Mouse (Mus musculus) forebrain, embryonic 13.5 days (tissue): ENCODE measurements around the gene Car5a. TPM values are rescaled to one million over a fixed set of nuclear protein-coding genes. Genes with fewer than 3 reads are reported as not detected.

Experiments used
- ATAC-seq: fragments of 200-750 bp; cut with Nextera tagmentation; 2 replicates; pipeline ENCODE4 v1.8.0; 2017
- H3K27ac ChIP-seq: fragments of 300-500 bp; sonication (generic); 2 replicates; pipeline ENCODE4 v1.5.1; 2015; ENCODE audit warnings: inconsistent platforms, mild to moderate bottlenecking, moderate library complexity
- H3K27me3 ChIP-seq: fragments of 300-500 bp; sonication (generic); 2 replicates; pipeline ENCODE4 v1.6.1; 2015; ENCODE audit warnings: mild to moderate bottlenecking, inconsistent platforms
- H3K36me3 ChIP-seq: fragments of 300-500 bp; sonication (generic); 2 replicates; pipeline ENCODE4 v1.6.1; 2015; ENCODE audit warnings: mild to moderate bottlenecking, inconsistent platforms; ENCODE audit not compliant: poor library complexity, severe bottlenecking
- H3K4me1 ChIP-seq: fragments of 300-500 bp; sonication (generic); 2 replicates; pipeline ENCODE4 v1.6.1; 2015; ENCODE audit warnings: inconsistent platforms
- H3K4me2 ChIP-seq: fragments of 300-500 bp; sonication (generic); 2 replicates; pipeline ENCODE4 v1.6.1; 2015; ENCODE audit warnings: inconsistent platforms, mild to moderate bottlenecking, moderate library complexity
- H3K4me3 ChIP-seq: fragments of 300-500 bp; sonication (generic); 2 replicates; pipeline ENCODE4 v1.5.1; 2015; ENCODE audit warnings: mild to moderate bottlenecking, inconsistent platforms
- H3K9ac ChIP-seq: fragments of 300-500 bp; sonication (generic); 2 replicates; pipeline ENCODE4 v1.6.1; 2015; ENCODE audit warnings: mild to moderate bottlenecking, inconsistent platforms
- H3K9me3 ChIP-seq: fragments of 300-500 bp; sonication (generic); replicated peaks from 2 replicates; pipeline ENCODE4 v1.6.1; 2016; ENCODE audit warnings: inconsistent platforms
- WGBS: fragments of 180-500 bp; shearing (Covaris S2); methylation state at CpG from one replicate; pipeline ENCODE4 v1.1.7; 2015; 5-methylcytosine and 5-hydroxymethylcytosine counted together
- polyA plus RNA-seq: library from polyadenylated mRNA; unstranded; fragments of >200 nt; fragmentation: Nextera tagmentation; extraction: Ambion mirVana; gene quantifications from 2 replicates; pipeline ENCODE4 v1.2.1, GENCODE M21; 2015

Car5a gene
- 0.25 TPM in 1 of 2 replicates, not detected in the other for polyA plus RNA-seq

DNA sequence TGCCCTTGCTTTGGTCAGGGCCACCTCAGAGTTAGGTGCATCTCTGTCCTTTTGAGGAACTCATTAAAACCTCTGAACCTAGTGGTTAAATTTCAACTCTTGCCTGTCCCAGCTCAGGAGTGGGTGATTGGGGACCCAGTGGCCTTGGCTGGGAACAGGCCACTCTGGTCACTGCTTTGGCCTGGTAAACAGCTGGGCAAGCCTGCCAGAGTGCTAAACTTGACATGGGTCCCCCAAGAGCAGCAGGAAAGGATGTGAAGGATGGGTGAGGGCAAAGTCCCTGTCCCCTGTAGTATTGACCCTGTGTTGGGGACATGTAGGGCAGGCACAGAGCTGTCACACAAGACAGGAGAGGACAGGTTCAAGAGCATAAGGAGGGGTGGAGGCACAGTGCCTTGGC is at the start of gene Car5a:
Gene Car5a (minus strand): TSS at position 74 of the 400 bp plus-strand sequence.
- Histone ChIP-seq H3K4me2 (no peak within 1 kb of the TSS), H3K36me3 (no peaks in the 10 kb centered on the region), H3K4me3 (no peak within 1 kb of the TSS), H3K27ac (no peak within 1 kb of the TSS), H3K4me1 (peaks cover 31% of the 10 kb centered on the region), H3K27me3 (no peaks in the 10 kb centered on the region), H3K9me3 (no peaks in the 10 kb centered on the region), H3K9ac (no peak within 1 kb of the TSS; the same call in 1 of the 2 replicates)
- no peak for ATAC-seq

DNA sequence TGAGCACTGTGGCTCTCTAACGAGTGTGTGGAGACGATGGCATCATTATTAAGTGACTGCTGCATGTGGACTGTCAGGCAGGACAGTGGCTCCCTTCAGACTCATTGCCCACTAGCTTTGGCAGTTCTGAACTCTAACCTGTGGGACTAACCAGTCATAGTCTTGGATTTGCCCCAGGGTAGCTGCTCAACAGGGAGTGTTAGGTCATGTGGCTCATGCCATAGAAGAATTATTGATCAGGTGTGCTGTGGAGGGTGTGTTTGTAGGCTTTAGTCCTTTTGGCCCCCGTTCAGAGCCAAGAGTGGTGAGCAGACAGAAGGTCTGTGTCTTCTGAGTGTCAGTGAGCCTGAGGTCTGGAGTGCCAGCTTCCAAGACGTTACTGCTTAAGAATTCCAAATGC is 48.2 kb upstream of the Car5a start:
- WGBS = 87% methylated on average over 4 of the region's 4 CpGs
- H3K9me3 ChIP-seq = no peaks in the 10 kb centered on the region
- H3K27ac ChIP-seq = no peak overlapping the region
- ATAC-seq = no peak
- peaks cover 10% of the 10 kb centered on the region; the same call in 1 of the 2 replicates for H3K4me1 ChIP-seq
- H3K9ac ChIP-seq = no peak overlapping the region
- no peak overlapping the region for H3K4me2 ChIP-seq
- H3K36me3 ChIP-seq = peaks cover 88% of the 10 kb centered on the region
- no peak overlapping the region for H3K4me3 ChIP-seq
- H3K27me3 ChIP-seq = no peaks in the 10 kb centered on the region

DNA sequence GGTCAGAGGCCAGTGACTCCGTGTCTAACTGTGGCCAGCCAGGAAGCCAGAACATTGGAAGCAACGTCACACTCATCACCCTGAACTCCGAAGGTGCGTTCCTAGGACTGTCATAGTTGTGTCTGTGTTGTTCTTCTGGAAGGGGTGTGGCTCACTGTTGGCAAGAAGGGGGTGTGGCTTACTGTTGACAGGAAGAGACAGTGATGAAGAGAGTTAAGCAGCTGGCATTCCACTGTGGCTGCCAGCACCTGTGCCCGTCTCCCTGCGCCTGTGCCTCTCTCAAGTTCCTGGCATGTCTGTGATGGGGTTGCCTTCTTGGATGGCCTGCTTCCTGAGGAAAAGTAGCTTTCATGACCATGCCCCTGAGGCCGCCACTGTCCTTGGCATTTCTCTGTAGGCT is 46.9 kb upstream of the Car5a start:
- ATAC-seq = no peak
- WGBS = 87% methylated on average over 7 of the region's 7 CpGs
- H3K9ac ChIP-seq = no peak overlapping the region
- H3K36me3 ChIP-seq = peaks cover 87% of the 10 kb centered on the region
- H3K27me3 ChIP-seq = no peaks in the 10 kb centered on the region
- H3K4me3 ChIP-seq = no peak overlapping the region
- no peak overlapping the region for H3K27ac ChIP-seq
- peaks cover 10% of the 10 kb centered on the region; the same call in 1 of the 2 replicates for H3K4me1 ChIP-seq
- no peak overlapping the region for H3K4me2 ChIP-seq
- no peaks in the 10 kb centered on the region for H3K9me3 ChIP-seq

DNA sequence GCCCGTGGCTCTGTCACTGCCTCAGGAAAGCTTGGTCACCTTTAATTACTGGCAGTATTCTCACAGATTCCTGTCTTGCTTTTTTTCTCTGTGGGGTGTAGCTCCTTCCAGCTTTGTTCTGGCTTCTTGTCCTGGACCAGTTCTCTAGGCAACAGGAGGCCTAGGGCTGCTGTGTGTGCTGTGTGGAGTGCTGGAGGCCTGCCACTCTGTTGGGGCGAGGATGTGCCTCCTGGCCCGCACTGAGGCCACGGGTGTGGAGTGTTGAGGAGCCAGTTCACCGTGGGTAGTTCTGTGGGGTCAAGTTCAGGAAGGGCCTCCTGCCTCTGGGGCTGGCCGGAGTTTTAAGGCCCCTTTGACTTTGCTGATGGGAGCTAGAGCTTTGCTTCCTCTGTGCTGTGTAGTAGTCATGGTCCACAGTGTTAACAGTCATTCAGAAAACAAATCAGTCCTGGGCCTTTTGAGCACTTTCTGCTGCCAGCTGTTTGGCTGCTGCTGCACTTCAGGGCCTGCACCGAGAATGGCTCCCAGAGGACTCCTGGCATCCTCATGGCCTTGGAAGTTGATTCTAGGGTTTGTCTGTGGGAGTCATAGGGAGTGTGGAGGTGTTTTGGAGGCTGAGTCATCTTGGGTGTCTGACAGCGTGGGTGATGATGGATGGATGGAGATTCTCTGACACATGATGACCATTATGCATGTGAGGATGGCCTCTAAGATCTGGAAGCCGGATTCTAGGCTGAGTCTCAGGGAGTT is 46.0 kb upstream of the Car5a start:
- Histone ChIP-seq H3K4me3 (no peak overlapping the region), H3K36me3 (peaks cover 92% of the 10 kb centered on the region), H3K27me3 (no peaks in the 10 kb centered on the region), H3K9ac (no peak overlapping the region), H3K4me2 (no peak overlapping the region), H3K27ac (no peak overlapping the region), H3K9me3 (no peaks in the 10 kb centered on the region), H3K4me1 (peaks cover 10% of the 10 kb centered on the region; the same call in 1 of the 2 replicates)
- 85% methylated on average over 9 of the region's 9 CpGs for WGBS
- ATAC-seq = no peak

DNA sequence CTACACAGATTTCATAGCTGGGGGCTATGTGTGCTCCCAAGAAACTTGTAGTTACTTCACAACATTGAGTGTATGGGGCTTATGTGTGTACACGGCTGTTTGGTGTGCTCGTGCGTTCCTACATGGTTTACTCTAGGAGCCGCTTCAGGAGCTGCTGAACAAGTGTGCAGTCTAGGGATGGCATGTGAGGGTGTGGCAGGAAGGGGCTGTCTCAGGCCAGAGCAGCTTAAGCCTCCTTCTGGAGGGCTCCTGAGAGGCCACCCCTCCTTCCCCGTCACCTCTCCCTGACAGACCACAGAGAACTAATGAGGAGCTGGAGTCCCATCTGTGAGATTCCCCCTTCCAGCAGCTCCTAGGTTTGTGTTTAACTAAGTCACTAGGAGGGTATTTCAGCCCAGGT is 43.2 kb upstream of the Car5a start:
- no peak overlapping the region for H3K9ac ChIP-seq
- WGBS = 90% methylated on average over 5 of the region's 5 CpGs
- H3K36me3 ChIP-seq = peaks cover 92% of the 10 kb centered on the region
- no peak overlapping the region for H3K4me2 ChIP-seq
- no peak overlapping the region for H3K4me3 ChIP-seq
- no peak for ATAC-seq
- no peaks in the 10 kb centered on the region for H3K27me3 ChIP-seq
- no peak overlapping the region for H3K27ac ChIP-seq
- H3K9me3 ChIP-seq = no peaks in the 10 kb centered on the region
- no peaks in the 10 kb centered on the region for H3K4me1 ChIP-seq

DNA sequence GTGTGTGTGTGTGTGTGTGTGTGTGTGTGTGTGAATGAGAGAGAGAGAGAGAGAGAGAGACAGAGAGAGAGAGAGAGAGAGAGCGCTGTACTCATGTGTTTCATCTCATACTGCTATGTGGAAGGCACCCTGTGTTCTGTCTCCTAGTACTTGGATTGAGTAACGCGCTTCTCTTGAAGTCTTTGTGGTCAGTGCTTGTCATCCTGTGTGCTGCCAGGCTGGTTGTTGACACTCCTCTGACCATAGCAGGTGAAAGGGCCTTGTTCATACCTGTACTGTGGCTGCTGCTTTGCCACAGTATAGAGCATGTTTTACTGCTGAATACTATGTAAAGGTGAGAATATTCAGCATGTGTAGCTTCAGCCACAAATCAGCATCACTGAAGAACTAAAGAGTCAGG is 41.0 kb upstream of the Car5a start:
- H3K4me2 ChIP-seq = no peak overlapping the region
- H3K9ac ChIP-seq = no peak overlapping the region
- no peak overlapping the region for H3K27ac ChIP-seq
- H3K36me3 ChIP-seq = peaks cover 89% of the 10 kb centered on the region
- H3K27me3 ChIP-seq = no peaks in the 10 kb centered on the region
- WGBS = 100% methylated on average over 3 of the region's 3 CpGs
- no peaks in the 10 kb centered on the region for H3K9me3 ChIP-seq
- H3K4me3 ChIP-seq = no peak overlapping the region
- peaks cover 6% of the 10 kb centered on the region; the same call in 1 of the 2 replicates for H3K4me1 ChIP-seq
- no peak for ATAC-seq

DNA sequence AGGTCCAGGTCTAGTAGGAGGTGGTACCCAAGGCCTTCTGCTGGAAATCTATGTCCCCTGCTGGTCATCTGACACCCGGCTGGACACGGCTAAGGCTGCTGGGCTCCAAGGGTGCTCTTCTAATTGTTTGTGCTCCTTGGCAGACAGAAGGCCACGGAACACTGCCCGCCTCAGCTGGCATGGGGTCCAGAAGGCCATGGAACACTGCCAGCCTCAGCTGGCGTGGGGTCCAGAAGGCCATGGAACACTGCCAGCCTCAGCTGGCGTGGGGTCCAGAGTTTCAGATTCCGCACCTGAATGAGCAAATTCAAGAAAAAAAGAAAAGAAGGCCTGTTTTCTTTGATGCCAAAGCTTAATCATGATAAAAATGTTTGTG is 36.8 kb upstream of the Car5a start:
- Histone ChIP-seq H3K4me1 (peaks cover 6% of the 10 kb centered on the region; the same call in 1 of the 2 replicates), H3K27me3 (no peaks in the 10 kb centered on the region), H3K4me3 (no peak overlapping the region), H3K27ac (no peak overlapping the region), H3K9me3 (no peaks in the 10 kb centered on the region), H3K9ac (no peak overlapping the region), H3K4me2 (no peak overlapping the region), H3K36me3 (peaks cover 79% of the 10 kb centered on the region)
- no peak for ATAC-seq
- 66% methylated on average over 7 of the region's 7 CpGs for WGBS

DNA sequence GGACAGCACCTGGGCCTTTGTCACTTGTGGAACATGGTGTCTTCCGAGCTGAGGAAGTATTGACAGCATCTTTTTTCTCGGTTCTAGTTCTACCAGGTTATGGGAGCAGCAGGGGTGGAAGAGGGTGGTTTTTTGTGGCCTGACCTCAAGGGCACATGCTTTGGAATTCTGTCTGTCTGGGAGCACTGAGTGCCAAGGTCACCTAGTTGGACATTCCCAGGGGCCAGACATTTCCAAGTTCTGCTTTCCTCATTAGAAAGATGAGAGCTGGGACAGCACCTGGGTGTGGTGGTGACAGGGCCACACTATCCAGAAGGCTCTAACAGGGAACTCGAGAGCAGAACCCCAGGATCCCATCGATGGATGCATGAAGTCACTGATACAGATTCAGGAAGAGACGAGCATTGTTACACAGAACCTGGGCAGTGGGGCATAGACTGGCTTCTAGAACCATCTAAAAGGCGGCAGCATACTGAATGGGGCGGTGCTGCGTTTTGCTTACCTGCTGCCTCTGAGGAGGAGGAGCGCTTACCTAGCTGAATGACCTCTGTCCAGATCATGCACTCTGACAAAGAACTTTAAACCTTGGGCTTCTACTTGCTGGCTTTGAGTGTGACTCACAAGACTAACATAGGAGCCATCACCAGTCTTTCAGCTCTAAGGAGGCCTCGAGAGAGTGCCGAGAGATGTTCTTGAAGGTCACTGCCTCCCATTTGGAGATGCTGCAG is 36.3 kb upstream of the Car5a start:
- Histone ChIP-seq H3K27ac (no peak overlapping the region), H3K9me3 (no peaks in the 10 kb centered on the region), H3K4me2 (no peak overlapping the region), H3K36me3 (peaks cover 79% of the 10 kb centered on the region), H3K27me3 (no peaks in the 10 kb centered on the region), H3K4me3 (no peak overlapping the region), H3K9ac (no peak overlapping the region), H3K4me1 (peaks cover 6% of the 10 kb centered on the region; the same call in 1 of the 2 replicates)
- 91% methylated on average over 11 of the region's 11 CpGs for WGBS
- no peak for ATAC-seq

DNA sequence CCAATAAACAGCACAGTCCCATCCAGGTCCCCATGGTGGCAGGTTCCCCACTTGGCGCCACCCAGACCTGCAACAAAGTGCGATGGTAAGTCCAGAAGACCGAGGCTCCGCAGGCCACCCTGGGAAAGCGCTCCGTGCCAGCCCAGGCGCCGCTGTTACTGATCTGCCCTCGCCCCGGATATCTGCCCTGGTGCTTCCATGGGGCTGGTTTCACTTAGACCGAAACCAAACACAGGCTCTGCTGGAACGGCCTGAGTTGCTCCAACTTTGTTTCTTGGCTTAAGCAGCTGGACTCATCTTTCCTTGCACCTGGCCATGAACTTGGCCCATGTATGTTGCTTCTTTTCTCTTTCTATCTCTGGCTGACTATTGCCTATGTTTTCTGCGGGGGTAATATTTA is 34.0 kb upstream of the Car5a start:
- Histone ChIP-seq H3K4me1 (peaks cover 6% of the 10 kb centered on the region; the same call in 1 of the 2 replicates), H3K27me3 (no peaks in the 10 kb centered on the region), H3K9me3 (no peaks in the 10 kb centered on the region), H3K27ac (no peak overlapping the region), H3K9ac (no peak overlapping the region), H3K36me3 (peaks cover 83% of the 10 kb centered on the region), H3K4me3 (no peak overlapping the region), H3K4me2 (no peak overlapping the region)
- 95% methylated on average over 13 of the region's 13 CpGs for WGBS
- ATAC-seq = no peak

DNA sequence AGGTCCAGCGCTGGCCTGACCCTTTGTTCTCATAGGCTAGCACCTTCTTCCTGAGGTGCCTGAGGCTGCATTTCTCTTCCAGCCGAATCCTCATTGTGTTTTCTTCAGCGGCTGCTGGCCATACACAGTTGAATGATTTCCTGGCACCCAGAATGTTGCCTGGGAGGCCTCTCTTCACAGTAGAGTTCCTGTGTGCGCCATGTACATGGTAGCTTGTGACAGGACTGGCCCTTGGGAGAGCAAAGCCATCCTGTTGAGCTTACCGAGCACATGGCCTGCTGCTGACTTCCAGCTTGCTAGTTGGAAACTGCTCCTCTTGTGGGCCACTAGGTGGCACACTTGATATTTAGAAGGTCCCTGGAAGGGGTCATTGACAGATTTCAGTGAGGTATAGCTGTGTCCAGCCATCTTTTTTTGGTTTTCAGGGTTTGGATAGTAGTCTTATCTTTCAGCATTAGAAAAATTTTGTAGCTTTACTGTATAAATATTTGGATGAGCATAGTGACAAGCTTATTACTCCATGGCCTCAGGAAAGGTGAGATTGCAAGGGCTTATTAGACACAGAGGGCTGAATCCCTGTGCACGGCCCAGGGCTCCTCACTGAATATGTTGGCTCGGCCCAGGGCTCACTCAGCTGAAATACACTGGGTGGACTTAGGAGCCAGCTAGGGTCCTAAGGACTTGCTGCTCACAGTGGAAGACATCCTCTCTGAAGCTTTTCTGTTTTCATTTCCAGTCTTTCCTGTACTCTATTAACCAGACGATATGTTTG is 33.3 kb upstream of the Car5a start:
- ATAC-seq = 0 out of 2 replicates have a peak, but pooled peaks have one; percentile 27
- 68% methylated on average over 8 of the region's 8 CpGs for WGBS

DNA sequence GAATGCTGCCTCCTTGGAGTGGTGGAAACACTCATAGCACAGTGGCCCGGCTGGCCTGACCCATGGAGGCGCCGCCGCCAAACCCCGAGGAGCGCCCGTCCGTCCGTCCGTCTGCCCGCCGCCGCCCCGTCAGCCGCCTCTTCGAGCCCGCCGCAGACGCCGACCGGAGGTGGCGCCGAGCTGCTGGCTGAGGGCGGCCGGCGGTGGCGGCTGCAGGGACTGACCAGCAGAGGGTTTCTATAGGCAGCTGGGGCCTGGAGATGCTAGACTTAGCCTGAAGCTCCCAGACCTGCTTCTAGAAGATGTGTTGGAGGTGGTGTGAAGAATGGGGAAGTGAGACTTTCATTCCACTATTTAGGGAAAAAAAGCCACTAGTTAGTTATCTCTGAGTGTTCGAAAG is 29.2 kb upstream of the Car5a start:
- Histone ChIP-seq H3K27me3 (no peaks in the 10 kb centered on the region), H3K9me3 (no peaks in the 10 kb centered on the region), H3K9ac (no peak overlapping the region), H3K4me2 (no peak overlapping the region), H3K27ac (no peak overlapping the region), H3K4me3 (no peak overlapping the region), H3K36me3 (peaks cover 45% of the 10 kb centered on the region), H3K4me1 (peaks cover 15% of the 10 kb centered on the region)
- ATAC-seq = no peak
- 94% methylated on average over 28 of the region's 28 CpGs for WGBS

More for the DNA sequence above, 33.3 kb upstream of the Car5a start:
- Histone ChIP-seq H3K4me1 (peaks cover 6% of the 10 kb centered on the region; the same call in 1 of the 2 replicates), H3K9me3 (no peaks in the 10 kb centered on the region), H3K9ac (no peak overlapping the region), H3K27ac (no peak overlapping the region), H3K27me3 (no peaks in the 10 kb centered on the region), H3K4me3 (no peak overlapping the region), H3K36me3 (peaks cover 77% of the 10 kb centered on the region), H3K4me2 (no peak overlapping the region)
